Mouse (Mus musculus): ENCODE measurements around the gene Gm43191. TPM values are rescaled to one million over a fixed set of nuclear protein-coding genes. Genes with fewer than 3 reads are reported as not detected.
"Not testable (repeated sequence)": the region's sequence is repeated elsewhere in the genome, so short reads cannot be mapped to it uniquely, and the experiment has no call there.

Gm43191 gene
- polyA plus RNA-seq, 1 experiment from 2014 or later: not detected

DNA sequence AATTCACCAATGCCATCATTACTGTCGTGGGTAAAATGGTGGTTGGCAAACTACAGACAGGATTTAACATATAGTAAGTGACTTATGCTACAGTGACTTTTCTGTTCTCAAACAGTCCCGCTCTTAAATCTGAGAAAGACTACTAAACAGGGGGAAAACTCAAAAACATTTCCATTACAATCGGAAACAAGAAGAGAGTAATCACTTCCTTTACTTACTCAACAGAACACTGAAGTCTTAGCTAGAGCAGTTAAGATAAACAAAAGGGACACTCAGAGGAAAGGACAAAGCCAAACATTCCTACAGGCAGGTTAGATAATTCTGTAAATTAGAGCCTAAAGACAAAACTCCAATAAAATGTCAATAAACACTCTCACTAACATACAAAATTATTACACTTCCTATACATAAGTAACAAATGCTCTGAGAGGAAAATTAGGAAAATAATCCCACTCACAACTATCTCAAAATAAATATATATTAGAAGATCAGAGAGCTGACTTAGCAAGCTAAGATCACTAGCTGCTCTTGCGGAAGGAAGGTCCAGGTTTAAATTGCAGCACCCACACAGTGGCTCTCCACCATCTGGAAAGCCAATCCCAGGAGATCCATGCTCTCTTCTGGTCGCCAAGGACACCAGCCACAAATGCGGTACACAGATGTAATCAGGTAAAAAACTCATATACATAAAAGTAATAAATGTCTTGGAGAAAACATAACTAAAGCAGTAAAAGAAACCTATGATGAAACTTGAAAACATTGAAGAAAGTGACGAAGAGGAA, 24.7 kb downstream of the Gm43191 start:
- no peak overlapping the region for H3K9ac ChIP-seq (ENCODE audit: low read depth, low read length)
- ATAC-seq (ENCODE audit: low read depth): no peak
- H3K4me2 ChIP-seq (ENCODE audit: low read depth, low read length): no peak overlapping the region
- H3K27me3 ChIP-seq (ENCODE audit: control insufficient read depth, insufficient read depth, low read depth, low read length): no peaks in the 10 kb centered on the region
- no peak overlapping the region for H3K27ac ChIP-seq (ENCODE audit: low read length)
- WGBS (ENCODE audit: insufficient replicate concordance): 72% methylated on average over 7 of the region's 7 CpGs
- H3K36me3 ChIP-seq (ENCODE audit: control insufficient read depth, insufficient read depth): no peaks in the 10 kb centered on the region
- H3K4me1 ChIP-seq (ENCODE audit: control insufficient read depth, low read depth, low read length): peaks cover 28% of the 10 kb centered on the region
- no peaks in the 10 kb centered on the region for H3K9me3 ChIP-seq (replicated peaks; ENCODE audit: control insufficient read depth, low read length)
- H3K4me3 ChIP-seq (ENCODE audit: low read depth, low read length): no peak overlapping the region

GRCm38 (mm10) chr3:116654051-116654450, 27.0 kb downstream of the Gm43191 start:
- not testable (repeated sequence) for H3K9ac ChIP-seq (ENCODE audit: low read depth, low read length); H3K27me3 ChIP-seq (ENCODE audit: control insufficient read depth, insufficient read depth, low read depth, low read length); ATAC-seq (ENCODE audit: low read depth); H3K36me3 ChIP-seq (ENCODE audit: control insufficient read depth, insufficient read depth); H3K9me3 ChIP-seq (replicated peaks; ENCODE audit: control insufficient read depth, low read length); H3K4me3 ChIP-seq (ENCODE audit: low read depth, low read length); H3K4me2 ChIP-seq (ENCODE audit: low read depth, low read length); H3K27ac ChIP-seq (ENCODE audit: low read length)
- 73% methylated on average over 11 of the region's 11 CpGs for WGBS (ENCODE audit: insufficient replicate concordance)
- H3K4me1 ChIP-seq (ENCODE audit: control insufficient read depth, low read depth, low read length): peaks cover 17% of the 10 kb centered on the region

- ATAC-seq (ENCODE audit: low read depth): no peak
- Histone ChIP-seq H3K4me2 (ENCODE audit: low read depth, low read length) (no peak overlapping the region), H3K4me3 (ENCODE audit: low read depth, low read length) (no peak overlapping the region), H3K36me3 (ENCODE audit: control insufficient read depth, insufficient read depth) (no peaks in the 10 kb centered on the region; the same call in 1 of the 2 replicates), H3K27me3 (ENCODE audit: control insufficient read depth, insufficient read depth, low read depth, low read length) (no peaks in the 10 kb centered on the region), H3K9ac (ENCODE audit: low read depth, low read length) (no peak overlapping the region), H3K9me3 (replicated peaks; ENCODE audit: control insufficient read depth, low read length) (no peaks in the 10 kb centered on the region), H3K27ac (ENCODE audit: low read length) (no peak overlapping the region), H3K4me1 (ENCODE audit: control insufficient read depth, low read depth, low read length) (peaks cover 13% of the 10 kb centered on the region)
- WGBS (ENCODE audit: insufficient replicate concordance): 54% methylated on average over 5 of the region's 5 CpGs
These were observed 27.6 kb downstream of the Gm43191 start for GRCm38 (mm10) chr3:116653278-116653945.

DNA sequence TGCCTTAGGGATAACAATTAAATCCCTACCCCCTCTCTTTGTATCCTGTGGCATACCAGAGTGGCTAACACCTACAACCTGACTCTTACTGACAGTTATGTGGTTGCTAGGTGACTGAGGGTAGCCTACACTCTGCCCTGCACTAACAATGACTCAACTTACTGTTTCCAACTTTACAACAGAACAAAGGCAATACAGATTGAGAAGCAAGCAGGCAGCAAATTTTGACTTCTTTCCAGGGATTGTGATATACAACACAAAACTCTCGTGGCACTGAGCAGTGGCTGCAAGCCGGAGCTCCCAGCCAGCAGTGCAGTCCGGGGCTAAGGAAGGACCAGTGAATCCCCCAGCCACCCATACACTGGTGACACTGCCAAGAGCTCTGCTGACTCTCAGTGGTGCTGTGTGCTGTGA, 29.0 kb downstream of the Gm43191 start:
- H3K4me3 ChIP-seq (ENCODE audit: low read depth, low read length): no peak overlapping the region
- peaks cover 13% of the 10 kb centered on the region for H3K4me1 ChIP-seq (ENCODE audit: control insufficient read depth, low read depth, low read length)
- no peaks in the 10 kb centered on the region; the same call in 1 of the 2 replicates for H3K36me3 ChIP-seq (ENCODE audit: control insufficient read depth, insufficient read depth)
- no peaks in the 10 kb centered on the region for H3K9me3 ChIP-seq (replicated peaks; ENCODE audit: control insufficient read depth, low read length)
- no peak overlapping the region for H3K9ac ChIP-seq (ENCODE audit: low read depth, low read length)
- 70% methylated on average over 3 of the region's 3 CpGs for WGBS (ENCODE audit: insufficient replicate concordance)
- no peak for ATAC-seq (ENCODE audit: low read depth)
- no peaks in the 10 kb centered on the region for H3K27me3 ChIP-seq (ENCODE audit: control insufficient read depth, insufficient read depth, low read depth, low read length)
- H3K4me2 ChIP-seq (ENCODE audit: low read depth, low read length): no peak overlapping the region
- H3K27ac ChIP-seq (ENCODE audit: low read length): no peak overlapping the region

- peaks cover 13% of the 10 kb centered on the region for H3K4me1 ChIP-seq (ENCODE audit: control insufficient read depth, low read depth, low read length)
- no peaks in the 10 kb centered on the region for H3K27me3 ChIP-seq (ENCODE audit: control insufficient read depth, insufficient read depth, low read depth, low read length)
- no peak for ATAC-seq (ENCODE audit: low read depth)
- no peak overlapping the region for H3K4me3 ChIP-seq (ENCODE audit: low read depth, low read length)
- H3K4me2 ChIP-seq (ENCODE audit: low read depth, low read length): no peak overlapping the region
- peaks cover 6% of the 10 kb centered on the region; the same call in 1 of the 2 replicates for H3K36me3 ChIP-seq (ENCODE audit: control insufficient read depth, insufficient read depth)
- WGBS (ENCODE audit: insufficient replicate concordance): 93% methylated on average over 9 of the region's 9 CpGs
- no peak overlapping the region for H3K27ac ChIP-seq (ENCODE audit: low read length)
- no peak overlapping the region for H3K9ac ChIP-seq (ENCODE audit: low read depth, low read length)
- no peaks in the 10 kb centered on the region for H3K9me3 ChIP-seq (replicated peaks; ENCODE audit: control insufficient read depth, low read length)
These were observed 30.4 kb downstream of the Gm43191 start for GRCm38 (mm10) chr3:116650698-116651097.

DNA sequence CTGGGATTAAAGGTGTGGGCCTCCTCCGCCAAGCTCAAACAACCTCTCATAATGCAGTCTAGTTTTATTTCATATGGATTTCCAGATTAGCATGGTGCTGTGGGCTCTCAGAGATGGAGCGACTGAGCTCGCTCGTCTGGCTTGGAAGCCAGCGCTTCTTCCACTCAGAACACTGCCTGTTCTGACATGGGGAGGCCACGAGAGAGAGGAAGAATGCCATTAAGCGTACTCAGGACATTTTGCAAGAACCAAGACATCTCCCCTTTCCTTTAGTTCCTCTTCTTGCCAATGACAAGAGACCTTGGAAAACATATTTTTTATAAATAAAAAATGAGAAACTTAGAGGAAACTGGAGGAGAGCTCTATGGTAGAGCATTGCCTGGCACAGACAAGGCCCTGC, 32.3 kb downstream of the Gm43191 start:
- Histone ChIP-seq H3K4me2 (ENCODE audit: low read depth, low read length) (no peak overlapping the region), H3K27me3 (ENCODE audit: control insufficient read depth, insufficient read depth, low read depth, low read length) (no peaks in the 10 kb centered on the region), H3K4me3 (ENCODE audit: low read depth, low read length) (no peak overlapping the region), H3K9ac (ENCODE audit: low read depth, low read length) (no peak overlapping the region), H3K36me3 (ENCODE audit: control insufficient read depth, insufficient read depth) (peaks cover 10% of the 10 kb centered on the region; the same call in 1 of the 2 replicates), H3K27ac (ENCODE audit: low read length) (no peak overlapping the region), H3K9me3 (replicated peaks; ENCODE audit: control insufficient read depth, low read length) (no peaks in the 10 kb centered on the region), H3K4me1 (ENCODE audit: control insufficient read depth, low read depth, low read length) (peaks cover 11% of the 10 kb centered on the region)
- 78% methylated on average over 7 of the region's 7 CpGs for WGBS (ENCODE audit: insufficient replicate concordance)
- no peak for ATAC-seq (ENCODE audit: low read depth)

DNA sequence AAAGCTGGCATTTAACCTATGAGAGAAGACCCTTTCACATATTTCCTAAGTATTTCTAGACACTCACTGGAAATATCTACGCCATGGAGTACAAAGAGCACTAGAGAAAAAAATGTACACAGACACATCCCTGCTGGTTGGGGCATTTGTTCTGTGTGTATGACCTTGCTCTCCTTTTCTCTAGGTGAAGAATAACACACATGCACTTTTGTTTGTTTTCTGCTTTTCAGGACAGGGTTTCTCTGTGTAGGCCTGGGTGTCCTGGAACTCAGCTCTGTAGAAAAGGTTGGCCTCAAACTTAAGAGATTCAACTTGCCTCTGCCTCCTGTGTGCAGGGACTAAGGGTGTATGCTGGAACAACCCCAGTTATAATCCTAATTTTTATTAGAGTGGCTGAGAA, 34.7 kb downstream of the Gm43191 start:
- H3K9ac ChIP-seq (ENCODE audit: low read depth, low read length): no peak overlapping the region
- H3K9me3 ChIP-seq (replicated peaks; ENCODE audit: control insufficient read depth, low read length): no peaks in the 10 kb centered on the region
- no peak overlapping the region for H3K4me3 ChIP-seq (ENCODE audit: low read depth, low read length)
- peaks cover 7% of the 10 kb centered on the region for H3K4me1 ChIP-seq (ENCODE audit: control insufficient read depth, low read depth, low read length)
- ATAC-seq (ENCODE audit: low read depth): 0 out of 2 replicates have a peak, but pooled peaks have one; percentile 20
- no peak overlapping the region for H3K4me2 ChIP-seq (ENCODE audit: low read depth, low read length)
- H3K27ac ChIP-seq (ENCODE audit: low read length): no peak overlapping the region
- 86% methylated on average over 1 of the region's 1 CpGs for WGBS (ENCODE audit: insufficient replicate concordance)
- H3K27me3 ChIP-seq (ENCODE audit: control insufficient read depth, insufficient read depth, low read depth, low read length): no peaks in the 10 kb centered on the region
- peaks cover 21% of the 10 kb centered on the region for H3K36me3 ChIP-seq (ENCODE audit: control insufficient read depth, insufficient read depth)

- Histone ChIP-seq H3K9me3 (replicated peaks; ENCODE audit: control insufficient read depth, low read length) (no peaks in the 10 kb centered on the region), H3K27ac (ENCODE audit: low read length) (no peak overlapping the region), H3K27me3 (ENCODE audit: control insufficient read depth, insufficient read depth, low read depth, low read length) (no peaks in the 10 kb centered on the region), H3K4me3 (ENCODE audit: low read depth, low read length) (no peak overlapping the region), H3K9ac (ENCODE audit: low read depth, low read length) (no peak overlapping the region), H3K36me3 (ENCODE audit: control insufficient read depth, insufficient read depth) (peaks cover 42% of the 10 kb centered on the region), H3K4me2 (ENCODE audit: low read depth, low read length) (no peak overlapping the region), H3K4me1 (ENCODE audit: control insufficient read depth, low read depth, low read length) (peaks cover 5% of the 10 kb centered on the region)
- no peak for ATAC-seq (ENCODE audit: low read depth)
- 47% methylated on average over 2 of the region's 2 CpGs for WGBS (ENCODE audit: insufficient replicate concordance)
These were observed 38.7 kb downstream of the Gm43191 start for GRCm38 (mm10) chr3:116642373-116642772.

- peaks cover 5% of the 10 kb centered on the region for H3K4me1 ChIP-seq (ENCODE audit: control insufficient read depth, low read depth, low read length)
- H3K27ac ChIP-seq (ENCODE audit: low read length): no peak overlapping the region
- ATAC-seq (ENCODE audit: low read depth): no peak
- H3K4me2 ChIP-seq (ENCODE audit: low read depth, low read length): no peak overlapping the region
- no peak overlapping the region for H3K9ac ChIP-seq (ENCODE audit: low read depth, low read length)
- H3K4me3 ChIP-seq (ENCODE audit: low read depth, low read length): no peak overlapping the region
- 80% methylated on average over 6 of the region's 6 CpGs for WGBS (ENCODE audit: insufficient replicate concordance)
- H3K9me3 ChIP-seq (replicated peaks; ENCODE audit: control insufficient read depth, low read length): no peaks in the 10 kb centered on the region
- H3K36me3 ChIP-seq (ENCODE audit: control insufficient read depth, insufficient read depth): peaks cover 42% of the 10 kb centered on the region
- H3K27me3 ChIP-seq (ENCODE audit: control insufficient read depth, insufficient read depth, low read depth, low read length): no peaks in the 10 kb centered on the region
These were observed 39.2 kb downstream of the Gm43191 start for GRCm38 (mm10) chr3:116641811-116642371.
